Mouse (Mus musculus) myocyte (in vitro differentiated cells): ENCODE measurements around the gene Gm9376.

ENCODE experiments used
- E2F4 ChIP-seq: IDR thresholded peaks from one replicate; pipeline ENCODE4 v1.6.1; 2011; ENCODE audit warnings: mild to moderate bottlenecking, control low read depth, moderate library complexity; ENCODE audit not compliant: insufficient read depth
- MAX ChIP-seq: IDR thresholded peaks from one replicate; pipeline ENCODE4 v1.6.1; 2011; ENCODE audit warnings: low read depth, mild to moderate bottlenecking, control low read depth
- POLR2A ChIP-seq: IDR thresholded peaks from one replicate; pipeline ENCODE4 v1.6.1; 2011; ENCODE audit warnings: low read depth, mild to moderate bottlenecking, control low read depth, moderate library complexity; ENCODE audit not compliant: insufficient read length
- POLR2AphosphoS2 ChIP-seq: IDR thresholded peaks from one replicate; pipeline ENCODE4 v1.6.1; 2011; ENCODE audit warnings: low read depth, control low read depth; ENCODE audit not compliant: insufficient read length
- SRF ChIP-seq: IDR thresholded peaks from one replicate; pipeline ENCODE4 v1.6.1; 2011; ENCODE audit warnings: low read depth; ENCODE audit not compliant: control insufficient read depth, insufficient read length
- TCF12 ChIP-seq: IDR thresholded peaks from one replicate; pipeline ENCODE4 v1.6.1; 2011; ENCODE audit warnings: mild to moderate bottlenecking, control low read depth; ENCODE audit not compliant: poor library complexity, insufficient read depth, severe bottlenecking
- USF1 ChIP-seq: IDR thresholded peaks from one replicate; pipeline ENCODE4 v1.6.1; 2011; ENCODE audit warnings: low read depth, mild to moderate bottlenecking, control low read depth, moderate library complexity

GRCm38 (mm10) chr14:118282917-118283316, 16.2 kb downstream of the Gm9376 start:
- TF ChIP-seq MAX (no peak), SRF (no peak), POLR2AphosphoS2 (no peak), POLR2A (no peak), USF1 (no peak), E2F4 (no peak), TCF12 (no peak)
